Mouse (Mus musculus) MEL (cell line): ENCODE measurements around the gene Tpsb2. TPM values are rescaled to one million over a fixed set of nuclear protein-coding genes. Genes with fewer than 3 reads are reported as not detected.

Source experiments
- polyA plus RNA-seq, 2 experiments: library from polyadenylated mRNA; stranded (reverse) in 1 of 2; unstranded in 1 of 2; fragments of >175 nt in 1 of 2; fragments of >200 nt in 1 of 2; gene quantifications; 2 replicates each; pipeline versions ENCODE4 v1.2.1 to v1.2.4; 2012; ENCODE audit warnings: low replicate concordance in 2 of 2, low read depth in 1 of 2; ENCODE audit not compliant: insufficient read length in 2 of 2, insufficient read depth in 1 of 2, missing spikeins in 1 of 2
- total RNA-seq: library from RNA; depleted of rRNA; stranded (reverse); fragments of 300-350 nt; gene quantifications from 2 replicates; pipeline ENCODE4 v1.2.3, GENCODE M21; 2012; rRNA removed

Tpsb2 gene
- total and polyA plus RNA-seq, 3 experiments = not detected

Other genes with a start within 250 kb of the Tpsb2 start
- gene Ptx4, start 245.5 kb upstream of the Tpsb2 start, total RNA-seq = not detected in 2 replicates
- gene Ptx4, start 245.5 kb upstream of the Tpsb2 start, polyA plus RNA-seq = not detected
- gene Clcn7, start 232.9 kb upstream of the Tpsb2 start, total RNA-seq = 9.8 and 10.9 TPM in 2 replicates
- gene Clcn7, start 232.9 kb upstream of the Tpsb2 start, polyA plus RNA-seq = 10 to 100 TPM in 1 of 2 experiments, not detected in 1; 16.4 TPM
- 0.10 and 0.12 TPM in 2 replicates for gene Ccdc154, start 203.8 kb upstream of the Tpsb2 start, total RNA-seq
- gene Ccdc154, start 203.8 kb upstream of the Tpsb2 start, polyA plus RNA-seq = under 1 TPM in 1 of 2 experiments, not detected in 1; 0.19 TPM
- gene Gm38655, start 190.8 kb upstream of the Tpsb2 start, total RNA-seq = not detected in 2 replicates
- not detected for gene Gm38655, start 190.8 kb upstream of the Tpsb2 start, polyA plus RNA-seq
- 19.8 and 22.0 TPM in 2 replicates for gene BC003965, start 181.8 kb upstream of the Tpsb2 start, total RNA-seq
- 10 to 100 TPM in 1 of 2 experiments, not detected in 1; 29.2 TPM for gene BC003965, start 181.8 kb upstream of the Tpsb2 start, polyA plus RNA-seq
- 16.6 and 18.0 TPM in 2 replicates for gene Unkl, start 177.9 kb upstream of the Tpsb2 start, total RNA-seq
- gene Unkl, start 177.9 kb upstream of the Tpsb2 start, polyA plus RNA-seq = 10 to 100 TPM in 1 of 2 experiments, not detected in 1; 42.4 TPM
- 7.7 and 8.7 TPM in 2 replicates for gene Gnptg, start 126.2 kb upstream of the Tpsb2 start, total RNA-seq
- 10 to 100 TPM in 1 of 2 experiments, not detected in 1; 10.8 TPM for gene Gnptg, start 126.2 kb upstream of the Tpsb2 start, polyA plus RNA-seq
- gene Tsr3, start 126.1 kb upstream of the Tpsb2 start, total RNA-seq = 35.2 and 37.4 TPM in 2 replicates
- gene Tsr3, start 126.1 kb upstream of the Tpsb2 start, polyA plus RNA-seq = 10 to 100 TPM in 1 of 2 experiments, not detected in 1; 50.5 TPM
- 0.08 and 0.13 TPM in 2 replicates for gene Baiap3, start 109.9 kb upstream of the Tpsb2 start, total RNA-seq
- under 1 TPM in 1 of 2 experiments, not detected in 1; 0.14 TPM for gene Baiap3, start 109.9 kb upstream of the Tpsb2 start, polyA plus RNA-seq
- gene Ube2i, start 91.7 kb upstream of the Tpsb2 start, total RNA-seq = 457 and 464 TPM in 2 replicates
- 100 to 1,000 TPM in 1 of 2 experiments, not detected in 1; 564 TPM for gene Ube2i, start 91.7 kb upstream of the Tpsb2 start, polyA plus RNA-seq
- not detected in 2 replicates for gene Prss34, start 67.9 kb upstream of the Tpsb2 start, total RNA-seq
- not detected for gene Prss34, start 67.9 kb upstream of the Tpsb2 start, polyA plus RNA-seq
- not detected in 2 replicates for gene Prss28, start 57.7 kb upstream of the Tpsb2 start, total RNA-seq
- gene Prss28, start 57.7 kb upstream of the Tpsb2 start, polyA plus RNA-seq = not detected
- not detected in 2 replicates for gene Prss29, start 47.7 kb upstream of the Tpsb2 start, total RNA-seq
- not detected for gene Prss29, start 47.7 kb upstream of the Tpsb2 start, polyA plus RNA-seq
- not detected in 2 replicates for gene Tpsab1, start 20.7 kb upstream of the Tpsb2 start, total RNA-seq
- not detected for gene Tpsab1, start 20.7 kb upstream of the Tpsb2 start, polyA plus RNA-seq
- not detected in 2 replicates for gene Tpsg1, start 3.0 kb downstream of the Tpsb2 start, total RNA-seq
- not detected for gene Tpsg1, start 3.0 kb downstream of the Tpsb2 start, polyA plus RNA-seq
- 0.31 TPM in 1 of 2 replicates, not detected in the other for gene Cacna1h, start 67.5 kb downstream of the Tpsb2 start, total RNA-seq
- under 1 TPM in 1 of 2 experiments, not detected in 1; 0.25 TPM for gene Cacna1h, start 67.5 kb downstream of the Tpsb2 start, polyA plus RNA-seq
- gene Tekt4, start 88.3 kb downstream of the Tpsb2 start, total RNA-seq = not detected in 2 replicates
- not detected for gene Tekt4, start 88.3 kb downstream of the Tpsb2 start, polyA plus RNA-seq
- not detected in 2 replicates for gene Sstr5, start 131.0 kb downstream of the Tpsb2 start, total RNA-seq
- gene Sstr5, start 131.0 kb downstream of the Tpsb2 start, polyA plus RNA-seq = not detected
- gene Sox8, start 204.4 kb downstream of the Tpsb2 start, total RNA-seq = not detected in 2 replicates
- not detected for gene Sox8, start 204.4 kb downstream of the Tpsb2 start, polyA plus RNA-seq
- gene Lmf1, start 212.8 kb downstream of the Tpsb2 start, total RNA-seq = 14.0 and 16.0 TPM in 2 replicates
- 10 to 100 TPM in 1 of 2 experiments, not detected in 1; 30.5 TPM for gene Lmf1, start 212.8 kb downstream of the Tpsb2 start, polyA plus RNA-seq